Comparison of ENCODE assay signal across 15 mouse cellular contexts in the genomic region with DNA sequence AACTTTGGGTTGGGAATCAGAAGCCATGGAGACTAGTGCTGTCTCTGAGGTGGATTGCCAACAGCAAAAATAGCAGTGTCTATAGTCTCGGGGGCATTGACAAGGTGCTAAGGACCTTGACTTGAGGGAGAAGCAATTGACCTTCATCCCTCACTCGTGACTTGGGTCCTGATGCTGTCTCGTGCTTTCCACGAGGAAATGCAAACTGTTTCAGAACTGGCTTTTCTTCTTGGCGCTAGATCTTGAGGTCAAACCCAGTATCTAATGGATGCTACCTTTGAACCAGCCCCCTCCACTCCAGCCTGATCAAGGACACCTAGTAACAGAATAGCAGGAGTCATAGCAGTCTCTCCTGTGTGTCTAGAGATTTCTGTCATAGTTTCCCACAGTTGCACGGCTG.
"Had no signal": no experiment of that assay in that cellular context is flagged by ENCODE, and none has a peak within 500 bp of the region (broad histone marks: within the 10 kb centered on the region; RNA-seq: fewer than 3 reads in every experiment).

No protein-coding gene starts in this region.

- H3K9ac ChIP-seq: neural tube, embryonic 15.5 days; stomach, embryonic 15.5 days had no signal

- H3K4me1 ChIP-seq: neural tube, embryonic 15.5 days; stomach, embryonic 15.5 days had no signal

- H3K27me3 ChIP-seq: neural tube, embryonic 15.5 days; stomach, embryonic 15.5 days had no signal

- H3K4me2 ChIP-seq: neural tube, embryonic 15.5 days; stomach, embryonic 15.5 days had no signal

- H3K36me3 ChIP-seq: neural tube, embryonic 15.5 days; stomach, embryonic 15.5 days had no signal

- H3K27ac ChIP-seq: neural tube, embryonic 15.5 days; stomach, embryonic 15.5 days; stomach, postnatal 0 days had no signal

- H3K4me3 ChIP-seq: neural tube, embryonic 15.5 days; stomach, embryonic 15.5 days had no signal

- DNase-seq: retina, postnatal 1 day; right cerebral cortex, adult 18-20 months; right cerebral cortex, postnatal 14 days; right cerebral cortex, postnatal 25 days; right cerebral cortex, postnatal 4 days; spleen, adult 18-20 months; thymus, adult 18-20 months; thymus, adult 2 months; thymus, postnatal 14 days; thymus, postnatal 25 days; thymus, postnatal 36 days; thymus, postnatal 4 days had no signal

- H3K9me3 ChIP-seq: neural tube, embryonic 15.5 days; stomach, embryonic 15.5 days had no signal
